Mouse (Mus musculus) heart, embryonic 14.5 days (tissue): ENCODE measurements around the gene Gtf3a. TPM values are rescaled to one million over a fixed set of nuclear protein-coding genes. Genes with fewer than 3 reads are reported as not detected.
A peak's percentile ranks its signal among the peaks of the same experiment; 100 is the strongest.

ENCODE experiments used
- ATAC-seq: fragments of 200-750 bp; cut with Nextera tagmentation; 2 replicates; pipeline ENCODE4 v1.8.0; 2017; ENCODE audit warnings: low read depth, moderate TSS enrichment; ENCODE audit not compliant: insufficient number of reproducible peaks, insufficient read depth, low FRiP score
- H3K27ac ChIP-seq, 2 experiments: fragments of 200-500 bp in 1 of 2; fragments of 300-500 bp in 1 of 2; sonication (generic) in 1 of 2; replicated peaks in 1 of 2; 2 replicates each; pipeline ENCODE4 v1.5.1; 2012 to 2014; ENCODE audit warnings: low read depth in 2 of 2, low read length in 2 of 2, control low read depth in 1 of 2, mild to moderate bottlenecking in 1 of 2, mixed read lengths in 1 of 2; ENCODE audit not compliant: control insufficient read depth in 1 of 2, insufficient read depth in 1 of 2
- H3K27me3 ChIP-seq: fragments of 300-500 bp; sonication (generic); 2 replicates; pipeline ENCODE4 v1.6.1; 2014; ENCODE audit warnings: mild to moderate bottlenecking, low read length, control low read depth; ENCODE audit not compliant: control insufficient read depth, insufficient read depth
- H3K36me3 ChIP-seq: fragments of 300-500 bp; sonication (generic); 2 replicates; pipeline ENCODE4 v1.6.1; 2014; ENCODE audit warnings: mild to moderate bottlenecking, control low read depth, low read length, mixed read lengths; ENCODE audit not compliant: control insufficient read depth, insufficient read depth
- H3K4me1 ChIP-seq, 2 experiments: fragments of 200-500 bp in 1 of 2; fragments of 300-500 bp in 1 of 2; sonication (generic) in 1 of 2; 2 replicates each; pipeline ENCODE4 v1.6.1; 2012 to 2014; ENCODE audit warnings: low read length in 2 of 2, control low read depth in 1 of 2, mixed read lengths in 1 of 2; ENCODE audit not compliant: control insufficient read depth in 2 of 2, insufficient read depth in 2 of 2
- H3K4me2 ChIP-seq: fragments of 300-500 bp; sonication (generic); 2 replicates; pipeline ENCODE4 v1.6.1; 2014; ENCODE audit warnings: mild to moderate bottlenecking, low read length
- H3K4me3 ChIP-seq, 2 experiments: fragments of 200-500 bp in 1 of 2; fragments of 300-500 bp in 1 of 2; sonication (generic) in 1 of 2; 2 replicates each; pipeline ENCODE4 v1.5.1; 2012 to 2014; ENCODE audit warnings: low read length in 2 of 2, mild to moderate bottlenecking in 2 of 2, control low read depth in 1 of 2, low read depth in 1 of 2, moderate library complexity in 1 of 2; ENCODE audit not compliant: control insufficient read depth in 1 of 2, insufficient read depth in 1 of 2
- H3K9ac ChIP-seq: fragments of 300-500 bp; sonication (generic); 2 replicates; pipeline ENCODE4 v1.6.1; 2014; ENCODE audit warnings: mild to moderate bottlenecking, low read length
- H3K9me3 ChIP-seq: fragments of 300-500 bp; sonication (generic); 2 replicates; pipeline ENCODE4 v1.6.1; 2016; ENCODE audit warnings: low read length, control low read depth; ENCODE audit not compliant: control insufficient read depth
- whole genome bisulfite sequencing: fragments of 180-500 bp; shearing (Covaris S2); extraction: QIAGEN DNeasy Blood & Tissue Kit; methylation state at CpG from one replicate; pipeline ENCODE4 v1.1.7; 2014; 5-methylcytosine and 5-hydroxymethylcytosine counted together
- polyA plus RNA-seq: library from polyadenylated mRNA; unstranded; fragments of >200 nt; fragmentation: Nextera tagmentation; extraction: Ambion mirVana; gene quantifications from 2 replicates; pipeline ENCODE4 v1.2.1, GENCODE M21; 2014

The Gtf3a gene
- polyA plus RNA-seq, 1 experiment from 2014 or later, result 75.4 TPM

- peaks cover 3 to 6% of the 10 kb centered on the region in 2 experiments; a peak in 3 of 4 replicates for H3K4me1 ChIP-seq
- no peaks in the 10 kb centered on the region for H3K36me3 ChIP-seq
- H3K4me2 ChIP-seq, result peak overlapping the region; percentile 31
- no peak for ATAC-seq
- 47% methylated on average over 21 of the region's 21 CpGs for WGBS
- no peak overlapping the region for H3K9ac ChIP-seq
- peaks cover 29% of the 10 kb centered on the region for H3K27me3 ChIP-seq
- no peak overlapping the region for H3K27ac ChIP-seq
- H3K9me3 ChIP-seq, result no peaks in the 10 kb centered on the region
- H3K4me3 ChIP-seq, result no peak overlapping the region
Observed at GRCm38 (mm10) chr5:146985725-146986433, 37.4 kb downstream of the Gtf3a start.

GRCm38 (mm10) chr5:146987588-146987987 lies 39.1 kb downstream of the Gtf3a start:
- Histone ChIP-seq H3K9ac (no peak overlapping the region), H3K9me3 (no peaks in the 10 kb centered on the region), H3K27ac (no peak overlapping the region), H3K4me1 (peaks cover 3 to 6% of the 10 kb centered on the region in 2 experiments; a peak in 3 of 4 replicates), H3K27me3 (peaks cover 26% of the 10 kb centered on the region), H3K4me2 (no peak overlapping the region), H3K4me3 (no peak overlapping the region), H3K36me3 (no peaks in the 10 kb centered on the region)
- WGBS, result 88% methylated on average over 10 of the region's 10 CpGs
- no peak for ATAC-seq

GRCm38 (mm10) chr5:146989051-146989450 lies 40.6 kb downstream of the Gtf3a start:
- Histone ChIP-seq H3K4me2 (no peak overlapping the region), H3K4me3 (no peak overlapping the region), H3K4me1 (peaks cover 3 to 6% of the 10 kb centered on the region in 2 experiments; a peak in 3 of 4 replicates), H3K36me3 (no peaks in the 10 kb centered on the region), H3K27ac (no peak overlapping the region), H3K27me3 (peaks cover 18% of the 10 kb centered on the region), H3K9ac (no peak overlapping the region), H3K9me3 (no peaks in the 10 kb centered on the region)
- ATAC-seq, result no peak
- 28% methylated on average over 5 of the region's 5 CpGs for WGBS

GRCm38 (mm10) chr5:146993509-146993908 lies 45.1 kb downstream of the Gtf3a start:
- Histone ChIP-seq H3K27ac (no peak overlapping the region), H3K9me3 (no peaks in the 10 kb centered on the region), H3K4me1 (peaks cover 3 to 6% of the 10 kb centered on the region in 2 experiments; a peak in 3 of 4 replicates), H3K36me3 (no peaks in the 10 kb centered on the region), H3K27me3 (no peaks in the 10 kb centered on the region), H3K9ac (no peak overlapping the region), H3K4me2 (no peak overlapping the region), H3K4me3 (no peak overlapping the region)
- ATAC-seq, result no peak
- 64% methylated on average over 8 of the region's 8 CpGs for WGBS

- Histone ChIP-seq H3K4me2 (no peak overlapping the region), H3K36me3 (no peaks in the 10 kb centered on the region), H3K9me3 (0 out of 2 replicates have a peak, but pooled peaks cover 3% of the 10 kb centered on the region), H3K27ac (no peak overlapping the region), H3K4me1 (no peaks in the 10 kb centered on the region), H3K27me3 (no peaks in the 10 kb centered on the region), H3K4me3 (no peak overlapping the region), H3K9ac (no peak overlapping the region)
- WGBS, result 42% methylated on average over 6 of the region's 6 CpGs
- ATAC-seq, result no peak
Observed at GRCm38 (mm10) chr5:146994973-146995372, 46.5 kb downstream of the Gtf3a start.

- no peak overlapping the region for H3K9ac ChIP-seq
- H3K4me3 ChIP-seq, result no peak overlapping the region
- no peak overlapping the region for H3K4me2 ChIP-seq
- no peaks in the 10 kb centered on the region for H3K36me3 ChIP-seq
- H3K27me3 ChIP-seq, result no peaks in the 10 kb centered on the region
- no peak for ATAC-seq
- H3K27ac ChIP-seq, result no peak overlapping the region
- WGBS, result 80% methylated on average over 7 of the region's 7 CpGs
- H3K9me3 ChIP-seq, result 0 out of 2 replicates have a peak, but pooled peaks cover 3% of the 10 kb centered on the region
- no peaks in the 10 kb centered on the region for H3K4me1 ChIP-seq
Observed at GRCm38 (mm10) chr5:146996812-146997211, 48.4 kb downstream of the Gtf3a start.

- 0 out of 2 replicates have a peak, but pooled peaks cover 3% of the 10 kb centered on the region for H3K9me3 ChIP-seq
- no peak overlapping the region for H3K9ac ChIP-seq
- ATAC-seq, result no peak
- no peaks in the 10 kb centered on the region for H3K4me1 ChIP-seq
- H3K4me2 ChIP-seq, result no peak overlapping the region
- H3K4me3 ChIP-seq, result no peak overlapping the region
- H3K27me3 ChIP-seq, result no peaks in the 10 kb centered on the region
- no peaks in the 10 kb centered on the region for H3K36me3 ChIP-seq
- no peak overlapping the region for H3K27ac ChIP-seq
- whole genome bisulfite sequencing, result 88% methylated on average over 12 of the region's 12 CpGs
Observed at GRCm38 (mm10) chr5:146998802-146999201, 50.3 kb downstream of the Gtf3a start.

GRCm38 (mm10) chr5:147001312-147001711 lies 52.9 kb downstream of the Gtf3a start:
- H3K4me2 ChIP-seq, result no peak overlapping the region
- peaks cover 7% of the 10 kb centered on the region; the same call in 1 of the 2 replicates for H3K9me3 ChIP-seq
- H3K36me3 ChIP-seq, result no peaks in the 10 kb centered on the region
- no peaks in the 10 kb centered on the region for H3K27me3 ChIP-seq
- H3K4me1 ChIP-seq, result no peaks in the 10 kb centered on the region
- no peak for ATAC-seq
- no peak overlapping the region for H3K27ac ChIP-seq
- H3K9ac ChIP-seq, result no peak overlapping the region
- WGBS, result 82% methylated on average over 4 of the region's 4 CpGs
- H3K4me3 ChIP-seq, result no peak overlapping the region
